Mouse (Mus musculus) left cerebral cortex, adult 11 months (tissue): ENCODE data around the gene Fyttd1.

Source experiments
- DNase-seq: peaks from one replicate; pipeline ENCODE4 v3.0.0; 2022; ENCODE audit warnings: low spot score

Gene Fyttd1

DNA sequence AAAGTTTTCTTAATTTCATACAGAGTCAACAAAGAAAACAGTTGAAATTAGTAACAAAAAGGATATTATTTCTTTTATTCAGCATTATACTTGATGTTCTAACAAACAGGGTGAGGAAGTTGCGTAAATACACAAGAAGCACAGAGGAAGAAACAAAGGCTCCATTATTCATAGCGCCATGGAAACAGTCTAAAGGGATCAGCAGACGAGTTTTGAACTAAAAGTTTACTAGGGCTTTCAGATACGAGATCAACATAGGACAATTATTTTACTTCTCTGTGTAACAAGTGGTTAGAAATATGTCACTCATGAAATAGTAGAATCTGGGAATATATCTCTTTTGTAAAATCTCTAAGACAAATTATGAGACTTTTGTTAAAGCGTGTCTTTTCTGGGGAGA is 68.1 kb downstream of the Fyttd1 start:
- DNase-seq: no peak

DNA sequence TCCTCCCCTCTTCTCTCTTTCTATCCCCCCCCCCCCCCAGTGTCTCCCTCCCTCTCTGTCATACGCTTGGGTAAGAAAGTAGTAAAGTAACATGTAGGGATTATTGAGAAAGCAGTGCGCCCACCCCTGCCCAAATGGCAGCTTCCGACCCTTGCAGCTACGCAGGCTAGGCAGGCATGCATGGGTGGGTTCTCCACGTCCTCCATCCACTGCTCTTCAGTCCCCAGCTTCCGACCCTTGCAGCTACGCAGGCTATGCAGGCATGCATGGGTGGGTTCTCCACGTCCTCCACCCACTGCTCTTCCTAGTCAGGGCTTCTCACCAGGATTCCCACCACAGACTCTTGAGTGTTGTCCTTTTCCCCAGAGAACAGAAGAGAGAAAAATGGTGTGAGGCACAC is 70.7 kb downstream of the Fyttd1 start:
- DNase-seq: no peak

DNA sequence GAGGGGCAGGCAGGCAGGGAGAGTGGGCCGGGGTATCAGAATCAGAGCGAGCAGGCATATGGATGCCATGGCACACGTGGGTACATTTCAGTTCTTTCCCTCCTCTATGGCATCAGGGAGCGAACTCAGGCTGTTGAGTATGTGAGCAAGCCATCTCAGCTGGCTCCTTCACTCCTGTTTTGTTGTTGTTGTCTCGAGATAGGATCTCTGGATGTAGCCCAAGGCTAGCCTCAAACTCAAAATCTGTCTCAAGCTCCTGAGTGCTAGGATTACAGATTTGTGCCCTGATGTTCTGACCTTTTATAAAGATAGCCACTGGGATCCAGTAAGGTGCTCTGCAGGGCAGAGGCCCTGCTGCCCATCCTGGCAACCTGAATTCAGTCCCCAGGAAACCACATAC is 71.4 kb downstream of the Fyttd1 start:
- DNase-seq: no peak

DNA sequence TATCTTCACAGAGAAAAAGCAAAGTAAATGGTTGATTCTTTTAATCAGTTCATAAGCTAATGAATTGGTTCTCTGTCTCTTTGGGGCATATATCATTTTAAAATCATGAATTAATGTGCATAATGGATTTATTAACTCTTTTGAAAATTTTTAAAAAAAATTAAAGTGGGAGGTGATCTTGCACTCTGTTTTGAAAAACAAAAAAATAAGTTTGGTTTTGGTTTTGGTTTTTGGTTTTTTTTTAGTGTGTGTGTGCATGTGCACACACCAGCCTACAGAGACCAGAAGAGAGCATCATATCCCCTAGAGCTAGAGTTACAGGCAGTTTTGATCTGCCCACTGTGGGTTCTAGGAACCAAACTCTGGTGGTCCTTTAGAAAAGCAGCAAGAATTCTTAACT is 72.0 kb downstream of the Fyttd1 start:
- DNase-seq: no peak

DNA sequence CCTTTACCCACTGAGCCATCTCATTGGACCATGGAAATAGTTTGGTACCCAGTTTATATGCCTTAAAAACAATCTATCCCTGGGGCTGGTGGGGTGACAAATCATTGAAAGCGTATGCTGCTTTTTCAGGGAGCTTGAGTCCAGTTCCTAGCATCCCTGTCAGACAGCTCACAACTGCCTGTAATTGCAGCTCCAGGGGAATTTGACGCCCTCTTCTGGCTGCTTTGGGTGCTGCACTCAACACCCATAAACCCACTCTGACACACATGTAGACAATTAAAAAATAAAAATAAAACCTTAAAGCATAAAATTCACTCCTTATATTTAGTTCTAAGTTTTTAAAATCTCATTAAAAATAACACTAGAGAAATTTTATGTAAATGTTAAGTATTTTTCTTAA is 73.8 kb downstream of the Fyttd1 start:
- no peak for DNase-seq

DNA sequence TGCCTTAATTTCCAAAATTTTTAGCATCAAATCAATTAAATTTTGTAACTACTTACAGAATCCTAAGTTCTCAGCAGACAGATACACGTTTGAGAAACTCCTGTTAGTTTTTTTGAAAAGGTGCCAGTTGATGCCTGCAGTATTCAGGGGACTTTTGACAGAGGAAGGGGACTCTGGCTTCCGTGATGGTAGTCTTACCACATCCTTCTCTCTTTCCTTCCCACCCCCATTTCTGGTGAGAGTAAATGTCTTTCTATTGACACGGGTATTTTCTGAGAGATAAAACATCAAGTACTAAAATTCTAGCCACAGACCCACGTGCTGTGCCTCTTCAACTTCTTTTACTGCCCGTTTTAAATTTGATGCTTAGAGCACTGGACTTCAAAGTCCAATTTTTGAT is 76.5 kb downstream of the Fyttd1 start:
- no peak for DNase-seq

DNA sequence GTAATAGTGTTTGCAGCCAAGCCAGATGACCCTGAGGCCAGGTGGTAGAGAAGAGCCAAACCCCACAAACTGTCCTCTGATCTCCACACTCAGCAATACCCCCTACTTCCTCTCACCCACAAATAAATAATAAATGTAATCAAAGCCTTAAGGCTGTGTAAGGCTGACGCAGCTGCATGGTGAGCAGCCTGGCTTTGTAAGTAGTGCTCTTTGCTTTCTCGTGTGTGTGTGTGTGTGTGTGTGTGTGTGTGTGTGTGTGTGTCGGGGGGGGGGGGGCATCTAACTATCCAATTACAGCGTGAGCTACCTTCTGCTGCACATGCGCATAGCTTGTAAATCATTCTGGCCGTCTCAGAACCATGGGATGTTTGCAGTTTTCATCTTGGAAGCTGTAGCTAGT is 77.0 kb downstream of the Fyttd1 start:
- no peak for DNase-seq

DNA sequence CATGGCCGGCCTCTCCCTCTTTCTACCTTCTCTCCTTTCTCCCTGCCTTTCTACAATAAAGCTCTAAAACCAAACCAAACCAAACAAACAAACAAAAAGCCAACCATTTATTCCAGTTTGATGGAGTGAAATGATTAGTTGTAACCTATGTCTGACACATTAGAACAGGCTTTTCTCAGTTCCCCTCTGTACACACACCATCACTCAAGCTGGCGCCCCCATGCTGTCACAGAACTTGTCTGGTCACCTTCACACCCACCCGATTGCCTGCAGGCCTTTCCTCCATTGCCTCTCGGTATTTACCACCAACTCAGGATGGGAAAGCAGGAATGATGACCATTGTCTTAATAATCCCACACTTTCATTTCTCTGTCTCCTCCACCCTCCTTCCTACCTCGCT is 79.6 kb downstream of the Fyttd1 start:
- no peak for DNase-seq
